Mouse (Mus musculus) kidney, postnatal 4 days (tissue): ENCODE data around the gene Fxyd4.

Source experiments
- DNase-seq, 2 experiments: peaks; one replicate each; pipeline ENCODE4 v3.0.0; 2021; ENCODE audit warnings: mixed read lengths in 2 of 2

Fxyd4 gene

DNA sequence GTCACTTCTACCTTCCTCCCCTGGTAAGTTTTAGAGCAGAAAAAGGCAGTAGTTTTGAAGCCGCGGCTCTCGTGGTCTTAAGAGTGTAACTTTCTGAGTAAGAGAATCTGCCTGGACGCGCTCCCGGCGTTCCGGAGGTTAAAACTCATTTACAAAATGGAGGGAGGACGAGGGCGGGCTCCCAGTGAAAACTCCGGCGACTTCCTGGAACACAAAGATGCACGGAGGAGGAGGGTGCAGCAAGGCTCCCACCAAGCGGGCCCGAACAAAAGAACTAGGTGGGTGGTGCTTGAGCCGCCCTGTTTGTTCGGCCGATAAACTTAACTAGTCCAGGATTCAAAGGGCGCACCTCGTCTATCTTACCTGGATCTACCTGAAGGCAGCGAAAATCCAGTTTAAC is 19.9 kb downstream of the Fxyd4 start:
- DNase-seq = peak; percentile 80 to 87

DNA sequence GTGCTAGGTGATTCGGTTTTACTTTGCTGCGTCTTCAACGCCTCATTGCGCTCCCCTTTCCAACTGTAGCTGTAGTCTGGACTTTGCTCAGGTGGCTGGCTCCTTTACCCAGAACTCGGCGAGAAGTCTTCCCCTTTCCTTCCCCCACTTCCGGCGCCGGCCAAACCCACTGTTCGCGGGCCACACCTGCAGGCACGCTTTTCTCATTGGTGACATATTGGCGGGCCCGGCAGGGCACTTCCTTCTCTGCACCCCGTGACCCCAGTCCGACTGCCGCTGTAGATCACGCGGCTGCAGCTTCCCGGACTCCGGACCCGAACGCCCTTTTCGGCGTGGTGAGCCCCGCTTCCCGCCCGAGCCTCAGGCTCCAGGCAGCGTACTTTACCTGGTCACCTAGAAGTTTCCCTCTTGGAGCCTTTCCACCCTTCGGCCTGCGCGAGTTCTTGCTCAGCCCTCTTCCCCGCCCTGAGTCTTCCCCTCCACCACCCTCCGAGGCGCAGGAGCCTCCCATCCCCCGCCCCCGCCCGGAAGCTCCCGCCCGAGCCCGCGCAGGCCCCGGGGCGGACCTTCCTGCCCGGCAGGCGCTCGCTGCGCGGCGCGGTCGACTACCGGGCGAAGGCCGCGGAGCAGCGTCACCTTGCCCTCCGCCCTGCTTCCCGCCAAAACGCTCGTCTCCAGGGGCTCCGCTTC is 20.6 kb downstream of the Fxyd4 start:
- DNase-seq = peak; percentile 84 to 91

DNA sequence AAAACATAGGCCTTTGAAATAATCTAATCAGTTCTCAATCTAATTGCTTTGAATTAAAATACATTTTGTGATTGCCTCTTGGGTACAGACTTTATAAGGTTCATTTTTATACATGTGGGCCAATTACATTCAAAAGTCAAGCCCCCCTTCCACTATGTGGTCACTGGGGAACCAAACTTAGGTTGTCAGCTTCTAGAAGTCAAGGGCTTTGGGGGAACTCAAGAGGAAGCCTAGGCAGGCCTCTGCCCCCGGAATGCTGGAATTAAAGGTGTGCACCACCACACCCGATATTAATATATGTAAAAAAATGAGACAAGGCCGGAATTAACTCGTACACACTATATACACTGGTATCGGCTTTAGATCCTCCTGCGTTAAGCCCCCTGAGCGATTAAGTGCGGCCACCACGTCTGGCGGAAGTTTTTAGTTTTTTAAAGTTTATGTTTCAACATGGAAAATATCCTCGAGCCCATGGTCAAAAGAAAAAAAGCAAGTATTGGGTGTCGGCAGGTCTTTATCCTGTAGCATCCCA is 21.2 kb downstream of the Fxyd4 start:
- no peak for DNase-seq

DNA sequence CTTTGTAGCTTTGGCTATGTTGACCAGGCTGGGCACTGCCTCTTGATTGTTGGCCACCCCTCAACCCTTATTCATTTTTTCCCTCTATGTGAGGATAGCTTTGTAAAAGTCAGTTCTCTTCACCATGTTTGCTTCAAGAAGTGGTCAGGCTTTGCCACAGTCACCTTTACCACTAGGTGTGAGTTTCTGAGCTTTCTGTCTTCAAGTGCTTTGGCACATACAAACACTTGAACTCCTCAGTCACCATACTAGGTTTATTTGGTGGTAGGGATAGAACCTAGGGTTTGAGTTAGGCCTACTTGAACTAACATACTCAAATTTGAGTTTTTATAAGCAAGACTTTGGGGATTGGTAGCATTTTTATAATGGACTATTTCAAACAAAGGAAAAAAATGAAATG is 23.0 kb downstream of the Fxyd4 start:
- no peak for DNase-seq

DNA sequence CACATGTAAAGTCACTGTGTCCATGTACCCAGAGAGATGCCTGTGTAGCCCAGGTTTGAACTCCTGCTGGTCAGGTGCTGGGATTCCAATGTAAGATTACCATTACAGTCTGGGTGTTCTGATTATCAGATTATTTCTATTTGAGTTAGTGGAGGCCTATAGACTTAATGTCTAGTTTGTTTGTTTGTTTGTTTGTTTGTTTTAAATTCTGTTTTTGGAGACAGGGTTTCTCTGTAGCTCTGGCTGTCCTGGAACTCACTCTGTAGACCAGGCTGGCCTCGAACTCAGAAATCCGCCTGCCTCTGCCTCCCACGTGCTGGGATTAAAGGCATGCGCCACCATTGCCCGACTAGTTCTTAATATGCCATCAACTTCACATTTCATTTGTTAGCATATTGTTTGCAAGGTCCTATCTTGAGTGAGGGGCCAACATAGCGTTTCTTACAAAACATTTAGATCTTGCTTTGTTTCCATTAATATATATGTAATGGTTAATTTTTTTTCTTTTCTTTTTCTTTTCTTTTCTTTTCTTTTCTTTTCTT is 27.3 kb downstream of the Fxyd4 start:
- no peak for DNase-seq

DNA sequence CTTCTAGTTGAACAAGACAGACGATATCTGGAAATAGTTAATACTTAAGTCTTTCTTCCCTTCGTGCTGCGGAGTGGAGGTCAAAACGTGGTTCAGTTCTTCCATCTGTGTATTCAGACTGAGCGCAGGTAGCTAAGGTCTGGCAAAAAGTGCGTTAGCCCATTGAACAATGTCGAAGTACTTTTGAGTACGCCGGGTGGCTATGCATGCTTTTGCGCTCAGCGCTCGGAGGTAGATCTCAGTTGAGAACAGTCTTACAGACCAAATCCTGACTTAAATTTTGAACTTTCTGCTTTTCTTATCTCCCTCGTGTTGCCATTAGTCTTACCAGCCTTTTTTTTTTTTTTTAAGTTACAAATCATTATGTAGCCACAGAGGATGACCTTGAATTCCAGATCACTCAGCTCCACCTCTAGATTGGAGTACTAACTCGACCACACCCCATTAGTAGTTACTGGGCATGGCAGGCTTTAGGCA is 29.0 kb downstream of the Fxyd4 start:
- DNase-seq = peak; percentile 16 to 31

DNA sequence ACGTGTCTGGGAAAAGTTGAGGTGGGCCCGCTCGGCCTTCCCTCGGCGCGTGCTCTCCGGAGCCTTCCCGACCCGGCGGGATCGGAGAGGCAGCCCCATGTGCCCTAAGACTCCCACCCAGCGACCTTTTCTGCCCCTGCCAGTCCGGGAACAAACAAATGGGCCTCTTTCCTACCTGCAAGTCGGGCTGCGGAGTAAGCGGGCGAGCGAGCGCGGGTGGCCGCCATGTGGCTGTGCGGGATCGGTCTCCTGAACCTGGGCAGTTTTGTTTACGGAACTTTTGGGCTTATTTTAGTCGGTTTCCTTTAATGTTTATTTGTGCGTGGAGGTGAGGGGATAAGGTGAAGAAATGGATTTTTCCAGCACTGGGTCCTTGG is 29.5 kb downstream of the Fxyd4 start:
- no peak for DNase-seq

DNA sequence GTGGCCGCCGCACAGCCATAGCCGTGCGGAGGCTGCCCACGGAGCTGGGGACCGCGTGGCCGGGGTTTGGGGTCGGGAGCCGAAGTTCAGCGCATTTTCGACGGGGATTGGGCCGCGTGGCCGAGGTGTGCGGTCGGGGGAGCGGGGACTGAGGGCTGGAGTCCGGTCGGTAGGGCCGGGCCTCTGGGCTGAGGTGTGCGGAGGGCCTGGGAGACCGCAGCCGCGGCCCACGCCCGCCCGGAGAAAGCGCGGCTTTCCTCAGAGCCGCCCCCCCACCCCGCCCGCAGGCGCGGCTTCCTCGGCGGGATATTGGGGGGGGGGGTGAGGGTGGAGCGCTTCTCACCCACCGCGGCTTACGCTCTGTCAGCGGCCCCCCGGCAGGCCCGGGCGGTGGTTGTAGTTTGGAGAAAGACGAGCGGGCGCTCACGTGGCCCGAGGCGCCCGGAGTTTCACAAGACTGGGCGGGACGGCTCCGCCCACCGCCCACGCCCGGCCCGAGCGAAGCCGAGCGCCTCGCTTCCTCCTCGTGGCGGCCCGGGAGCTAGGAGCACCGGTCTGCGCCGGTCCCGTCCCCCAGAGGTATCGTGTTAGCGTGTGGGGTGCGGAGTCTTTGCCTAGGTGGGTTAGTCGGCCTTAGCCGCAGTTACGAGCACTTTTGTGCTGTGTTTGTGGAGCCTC is 30.1 kb downstream of the Fxyd4 start:
- DNase-seq = peak; percentile 88 to 95

DNA sequence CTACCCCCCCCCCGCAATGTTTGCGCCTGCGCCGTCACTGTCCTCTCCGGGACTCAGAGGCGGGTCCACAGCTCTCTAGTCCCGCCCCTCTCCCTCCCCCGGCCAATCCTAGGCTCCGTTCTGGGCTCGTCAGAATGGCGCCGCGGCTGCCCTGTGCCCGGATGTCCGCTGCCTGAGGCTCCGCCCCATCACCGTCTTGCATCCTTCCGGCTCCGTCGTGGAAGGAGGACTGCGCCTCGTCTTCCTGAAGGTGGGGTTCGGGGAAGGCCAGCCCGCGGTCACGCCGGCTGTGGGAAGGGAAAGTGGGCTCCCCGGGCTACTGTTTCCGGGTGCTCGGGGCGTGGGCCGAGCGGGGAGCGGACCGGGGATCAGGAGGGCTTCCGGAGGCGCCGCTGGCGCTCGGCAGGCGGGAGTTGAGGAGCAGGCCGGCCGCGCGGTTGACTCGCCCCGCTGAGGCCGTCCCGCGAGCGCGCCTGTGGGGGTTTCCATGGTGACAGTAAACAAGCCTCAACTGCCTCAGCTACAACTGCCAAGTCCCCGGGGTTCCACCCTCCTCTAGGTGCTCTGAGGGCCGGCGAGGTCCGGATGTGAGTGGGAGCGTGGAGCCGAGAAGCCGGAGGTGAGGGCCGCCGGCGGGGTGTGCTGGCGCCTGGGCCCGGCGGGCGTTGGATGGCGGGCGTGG is 30.8 kb downstream of the Fxyd4 start:
- DNase-seq = peak; percentile 97 to 99

DNA sequence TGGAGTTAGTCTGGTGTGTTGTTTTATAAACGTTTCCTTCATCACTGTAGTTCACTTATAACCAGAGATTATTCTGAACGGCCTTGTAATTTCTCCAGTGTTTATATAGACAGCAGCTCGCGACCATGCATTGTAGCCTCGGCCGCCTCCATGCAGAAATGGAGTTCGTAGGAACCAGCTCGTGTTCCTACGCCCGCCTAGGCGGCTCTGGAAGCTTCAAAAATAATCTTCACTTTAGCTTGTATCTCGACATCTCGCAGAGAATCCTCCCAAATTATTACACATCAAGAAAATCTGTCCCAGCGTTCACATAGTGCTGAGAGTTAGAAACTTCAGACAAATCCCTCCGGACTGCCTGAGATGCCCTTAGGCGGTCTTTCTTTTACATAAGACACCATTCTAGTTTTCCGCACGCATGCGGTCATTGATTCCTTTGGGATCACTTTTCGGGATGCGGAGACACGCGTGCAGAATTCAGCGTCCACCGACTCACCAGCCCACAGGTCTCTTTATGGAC is 31.4 kb downstream of the Fxyd4 start:
- DNase-seq = peak; percentile 56 to 70

DNA sequence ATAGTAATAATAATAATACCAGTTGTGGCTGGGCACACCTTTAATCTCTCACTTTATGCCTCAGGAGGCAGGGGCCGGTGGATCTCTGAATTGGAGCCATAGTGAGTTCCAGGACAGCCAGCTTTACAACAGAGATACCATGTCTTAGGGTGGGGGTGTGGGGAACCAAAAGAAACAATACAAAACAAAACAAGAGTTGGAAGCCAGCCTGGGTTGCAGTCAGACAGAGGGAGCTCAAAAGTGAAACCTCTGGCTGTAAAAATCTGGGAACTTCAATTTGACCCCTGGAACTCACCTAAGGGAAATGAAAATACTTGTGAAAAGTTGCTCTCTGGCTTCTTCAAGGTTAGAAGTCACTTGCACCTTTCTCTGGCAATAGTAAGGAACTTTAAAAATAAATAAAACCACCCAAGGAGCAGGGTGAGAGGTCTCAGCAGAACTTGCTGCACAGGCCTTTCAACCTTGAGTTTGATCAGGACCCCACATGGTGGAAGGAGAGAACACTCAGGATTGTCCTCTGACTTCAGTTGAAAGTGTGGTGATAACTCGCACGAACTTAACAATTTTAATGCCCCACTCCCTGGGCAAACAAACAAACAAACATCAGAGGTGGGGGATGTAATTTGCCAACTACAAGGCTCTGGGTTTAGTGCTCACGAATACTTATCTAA is 32.1 kb downstream of the Fxyd4 start:
- DNase-seq = no peak

DNA sequence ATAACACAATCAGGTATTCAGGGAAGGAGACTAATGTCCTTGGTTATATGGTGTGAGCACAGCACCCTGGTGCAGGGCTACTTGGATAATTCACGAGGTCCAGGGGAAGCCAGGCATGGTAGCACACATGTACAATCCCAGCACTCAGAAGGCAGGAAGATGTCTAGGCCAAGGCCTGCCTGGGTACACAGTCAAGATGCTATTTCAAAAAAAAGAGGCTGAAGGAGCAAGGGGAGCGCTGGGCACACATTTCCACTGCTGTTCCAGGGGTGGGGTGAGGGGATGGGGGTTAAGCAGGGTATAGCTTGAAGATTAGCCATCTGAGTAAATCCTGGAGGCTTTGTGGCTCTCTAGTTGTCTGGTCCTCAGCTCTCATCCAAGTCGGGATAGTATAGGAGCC is 33.7 kb downstream of the Fxyd4 start:
- DNase-seq = no peak

DNA sequence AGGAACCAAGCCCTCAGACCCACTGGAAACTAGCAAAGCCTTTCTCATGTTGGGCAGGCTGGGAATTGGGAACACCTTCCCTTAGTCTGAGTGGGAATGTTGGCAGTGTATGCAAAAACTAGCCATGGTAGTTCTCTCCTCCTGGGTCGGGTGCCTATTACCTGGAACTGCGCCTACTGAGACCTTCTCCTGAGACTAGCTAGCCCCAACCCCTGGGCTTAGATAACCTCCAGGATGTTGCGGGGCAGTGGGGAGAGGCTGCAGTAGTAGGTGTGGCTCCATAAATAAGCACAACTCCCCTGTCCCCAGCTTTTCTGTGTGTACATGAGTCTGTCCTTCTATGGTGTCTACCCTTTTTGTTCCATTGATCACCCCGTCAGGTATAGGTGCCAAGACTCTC is 34.9 kb downstream of the Fxyd4 start:
- no peak for DNase-seq

DNA sequence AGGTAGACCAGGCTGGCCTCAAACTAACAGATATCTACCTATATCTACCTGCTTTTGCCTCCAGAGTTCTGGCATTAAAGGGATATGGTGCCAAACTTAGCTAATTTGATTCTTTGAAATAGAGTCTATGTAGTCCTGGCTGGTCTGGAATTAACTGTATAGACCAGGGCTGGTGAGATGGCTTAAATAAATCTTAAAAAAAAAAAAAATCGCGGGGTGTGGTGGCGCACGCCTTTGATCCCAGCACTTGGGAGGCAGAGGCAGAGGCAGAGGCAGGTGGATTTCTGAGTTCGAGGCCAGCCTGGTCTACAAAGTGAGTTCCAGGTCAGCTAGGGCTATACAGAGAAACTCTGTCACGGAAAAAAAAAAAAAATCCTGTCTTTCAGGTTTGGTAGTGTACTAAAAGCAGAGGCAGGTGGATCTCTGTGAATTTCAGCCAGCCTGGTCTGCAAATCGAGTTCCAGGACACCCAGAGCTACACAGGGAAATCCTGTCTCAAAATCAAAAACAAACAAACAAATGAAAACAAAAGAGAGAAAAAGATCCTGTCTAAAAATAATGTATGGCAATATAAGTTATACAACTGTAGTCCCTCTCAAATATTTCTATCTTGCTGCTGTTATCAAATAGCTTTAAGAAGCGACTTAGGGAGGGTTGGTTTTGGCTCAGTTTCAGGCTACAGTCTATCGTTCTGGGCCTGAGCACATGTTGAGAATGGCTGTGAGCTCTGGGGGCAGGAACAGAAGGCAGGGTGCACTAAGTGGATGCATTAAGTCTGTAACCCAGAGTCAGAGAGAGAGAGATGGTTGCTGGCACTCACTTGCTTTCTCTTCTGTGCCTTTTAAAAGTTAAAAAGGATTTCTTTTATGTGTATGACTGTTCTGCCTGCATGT is 35.7 kb downstream of the Fxyd4 start:
- no peak for DNase-seq

DNA sequence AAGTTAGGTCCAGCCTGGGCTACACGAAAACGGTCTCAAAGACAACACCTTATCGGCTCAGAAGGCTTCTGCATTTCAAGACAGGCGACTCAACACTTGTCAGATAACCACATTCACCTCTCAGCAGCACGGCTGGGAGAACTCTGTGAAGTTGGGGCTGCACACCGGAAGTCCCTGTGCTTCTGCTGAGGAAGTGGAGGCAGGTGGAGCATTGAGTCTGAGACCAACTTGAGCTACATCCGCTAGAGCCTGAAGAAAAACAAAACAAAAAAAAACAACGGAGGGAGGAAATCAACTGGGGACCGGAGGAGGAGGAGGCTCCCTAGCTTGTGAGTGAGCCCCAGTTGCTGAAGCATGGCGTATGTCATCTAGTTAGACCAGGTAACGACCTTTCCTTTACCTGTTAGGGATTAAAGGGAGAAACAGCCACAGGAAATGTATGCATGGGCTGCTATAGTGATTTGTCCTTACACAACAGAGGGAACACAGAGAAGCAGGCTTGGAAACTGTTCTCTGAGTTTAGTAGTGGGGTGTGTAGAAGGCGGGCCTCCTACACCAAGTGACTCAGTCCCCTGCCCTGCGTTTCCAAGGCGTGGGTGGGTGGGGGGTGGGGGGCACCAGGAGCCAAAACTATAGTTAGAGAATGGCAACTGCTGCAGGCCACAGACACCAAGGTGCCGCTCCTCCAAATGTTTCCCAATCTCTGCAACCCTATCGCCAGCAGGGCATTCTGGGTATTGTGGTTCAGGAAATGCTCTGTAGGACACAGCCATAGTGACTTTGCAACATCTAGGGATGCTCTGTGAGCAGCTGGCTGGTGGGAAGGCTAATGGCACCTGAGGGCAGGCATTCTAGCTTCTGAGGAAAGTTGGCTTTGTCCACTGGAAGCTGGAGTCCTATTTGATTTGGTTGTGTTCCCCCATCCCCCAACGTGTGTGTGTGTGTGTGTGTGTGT is 37.1 kb downstream of the Fxyd4 start, which contains the start of gene Hnrnpf:
TSS of gene Hnrnpf (plus strand) at position 199 of the 955 bp plus-strand sequence.
- DNase-seq = peak in 1 of 2 experiments; percentile 14

DNA sequence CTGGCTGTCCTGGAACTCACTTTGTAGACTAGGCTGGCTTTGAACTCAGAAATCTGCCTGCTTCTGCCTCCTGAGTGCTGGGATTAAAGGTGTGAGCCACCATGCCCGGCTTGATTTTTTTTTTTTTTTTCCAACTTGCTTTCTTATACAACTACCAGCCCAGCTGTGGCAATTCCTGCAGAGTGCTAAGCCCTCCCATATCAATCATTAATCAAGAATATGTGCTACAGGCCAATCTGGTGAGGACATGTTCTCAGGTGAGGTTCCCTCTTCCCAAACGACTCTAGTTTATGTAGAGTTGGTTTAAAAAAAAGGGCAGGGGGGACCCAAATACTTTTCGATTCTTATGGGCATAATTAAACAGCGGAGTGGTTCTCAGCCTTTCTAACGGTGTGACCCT is 39.7 kb downstream of the Fxyd4 start:
- no peak for DNase-seq

DNA sequence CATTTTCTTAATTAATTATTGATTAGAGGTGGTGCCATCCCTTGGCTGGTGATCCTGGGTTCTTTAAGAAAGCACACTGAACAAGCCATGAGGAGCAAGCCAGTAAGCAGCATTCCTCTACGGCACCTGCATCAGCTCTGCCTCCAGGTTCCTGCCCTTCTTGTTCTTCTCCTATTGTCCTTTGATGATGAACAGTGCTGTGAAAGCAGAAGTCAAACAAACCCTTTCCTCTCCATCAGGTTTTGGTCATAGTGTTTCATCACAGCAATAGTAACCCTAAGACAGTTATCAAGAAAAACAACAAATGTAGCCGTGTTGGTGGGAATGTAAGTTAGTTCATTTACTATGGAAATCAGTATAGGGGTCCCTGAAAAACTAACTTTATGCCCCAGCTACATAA is 44.1 kb downstream of the Fxyd4 start:
- DNase-seq = no peak

DNA sequence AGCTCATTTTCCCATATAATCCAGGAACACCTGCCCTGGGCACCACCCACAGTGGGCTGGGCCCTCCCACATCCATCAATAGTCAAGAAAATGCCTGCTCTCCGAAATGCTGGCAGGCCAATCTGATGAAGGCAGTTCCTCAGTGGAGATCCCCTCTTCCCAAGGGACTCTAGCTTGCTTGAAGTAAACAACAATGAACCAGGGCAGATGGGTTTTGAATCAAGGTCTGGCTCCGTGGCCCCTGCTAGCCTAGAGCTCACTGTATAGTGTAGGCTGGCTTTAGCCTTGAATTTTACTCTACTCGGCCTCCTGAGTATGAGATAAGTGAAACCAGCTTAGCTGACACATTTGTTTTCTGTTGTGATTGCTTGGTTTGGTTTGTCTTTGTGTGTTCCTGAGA is 45.1 kb downstream of the Fxyd4 start:
- DNase-seq = no peak

DNA sequence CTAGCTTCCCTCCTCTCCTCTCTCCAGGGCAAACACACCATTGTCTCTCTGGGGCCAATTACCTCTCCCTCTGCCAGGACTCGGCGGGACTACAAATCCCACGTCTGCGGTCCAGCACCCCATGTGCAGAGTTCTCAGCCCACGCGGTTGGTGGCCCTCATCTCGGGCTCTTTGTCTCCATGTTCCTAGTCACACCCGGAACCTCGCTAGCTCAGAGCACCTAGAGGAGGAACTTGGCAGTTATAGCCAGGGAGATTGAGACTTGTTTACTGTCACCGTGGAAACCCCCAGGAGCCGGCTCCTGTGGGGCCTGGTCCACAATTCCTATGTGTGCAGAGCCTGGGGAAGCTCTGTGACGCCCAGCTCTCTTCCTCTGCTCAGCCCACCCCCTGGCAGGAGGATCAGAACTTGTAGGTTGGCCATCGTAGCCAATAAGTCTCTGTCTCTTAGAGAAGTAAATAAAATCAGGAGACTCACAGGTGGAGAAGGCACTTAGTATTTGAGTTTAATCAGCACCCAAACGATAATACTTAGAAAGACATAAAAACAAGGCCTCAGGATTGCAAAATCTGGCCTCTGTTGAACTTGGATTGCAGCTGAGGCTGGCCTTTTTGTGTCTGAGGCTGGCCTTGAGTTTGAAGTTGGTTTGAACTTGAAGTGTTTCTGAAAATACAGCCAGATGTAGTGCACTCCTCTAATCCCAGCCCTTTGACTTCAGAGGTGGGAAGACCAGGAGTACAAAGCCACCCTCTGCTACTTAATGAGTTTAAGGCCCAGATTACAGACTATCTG is 45.9 kb downstream of the Fxyd4 start:
- DNase-seq = no peak
